Mouse (Mus musculus): ENCODE measurements around the gene Inpp5b.

Gene Inpp5b

GRCm38 (mm10) chr4:124811347-124811975 lies 69.8 kb downstream of the Inpp5b start:
- no peak for DNase-seq (ENCODE audit: low spot score)

GRCm38 (mm10) chr4:124815901-124816300 lies 74.3 kb downstream of the Inpp5b start:
- no peak for DNase-seq (ENCODE audit: low spot score)

DNA sequence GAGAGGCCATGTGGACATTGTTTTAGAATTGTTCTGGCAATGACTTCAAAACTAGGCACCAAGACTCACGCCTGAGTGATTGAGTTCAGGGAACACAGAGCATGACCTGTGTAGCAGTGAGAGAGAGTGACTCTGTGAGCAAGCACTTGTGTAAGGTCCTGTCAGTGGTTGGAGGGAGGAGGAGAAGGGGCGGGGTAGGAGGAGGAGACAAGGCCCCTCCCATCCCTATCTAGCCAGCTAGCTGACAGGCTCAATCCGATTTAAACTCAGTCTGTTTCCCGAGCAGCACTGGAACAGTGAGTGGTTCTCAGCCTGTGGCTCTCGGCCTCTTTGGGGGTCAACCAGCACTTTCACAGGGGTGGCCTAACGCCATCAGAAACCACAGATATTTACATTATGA lies 76.2 kb downstream of the Inpp5b start:
- DNase-seq (ENCODE audit: low spot score): peak; percentile 17

GRCm38 (mm10) chr4:124818832-124819231 lies 77.2 kb downstream of the Inpp5b start:
- no peak for DNase-seq (ENCODE audit: low spot score)

GRCm38 (mm10) chr4:124824967-124825366 lies 83.3 kb downstream of the Inpp5b start:
- no peak for DNase-seq (ENCODE audit: low spot score)

- DNase-seq (ENCODE audit: low spot score): no peak
These were observed 83.8 kb downstream of the Inpp5b start for GRCm38 (mm10) chr4:124825371-124825965.

DNA sequence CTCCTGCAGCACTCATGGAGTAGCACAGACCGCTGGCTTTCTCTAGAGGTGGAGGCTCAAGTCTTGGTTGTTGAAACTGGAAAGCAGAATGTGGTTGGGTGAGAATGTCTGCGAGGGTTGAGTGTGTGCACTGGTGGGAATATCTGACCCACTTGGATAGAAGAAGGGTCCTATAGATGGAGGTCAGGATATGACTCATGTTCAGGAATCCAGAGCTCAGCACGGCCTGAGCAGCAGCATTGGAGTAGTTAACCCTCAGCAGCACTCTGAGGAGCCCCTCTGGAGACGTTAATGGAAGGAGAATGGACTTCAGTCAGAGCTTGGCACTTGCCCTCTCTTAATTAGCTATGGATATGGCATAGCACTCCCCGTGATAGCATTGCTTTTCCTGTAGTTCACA lies 88.0 kb downstream of the Inpp5b start:
- DNase-seq (ENCODE audit: low spot score): no peak

DNA sequence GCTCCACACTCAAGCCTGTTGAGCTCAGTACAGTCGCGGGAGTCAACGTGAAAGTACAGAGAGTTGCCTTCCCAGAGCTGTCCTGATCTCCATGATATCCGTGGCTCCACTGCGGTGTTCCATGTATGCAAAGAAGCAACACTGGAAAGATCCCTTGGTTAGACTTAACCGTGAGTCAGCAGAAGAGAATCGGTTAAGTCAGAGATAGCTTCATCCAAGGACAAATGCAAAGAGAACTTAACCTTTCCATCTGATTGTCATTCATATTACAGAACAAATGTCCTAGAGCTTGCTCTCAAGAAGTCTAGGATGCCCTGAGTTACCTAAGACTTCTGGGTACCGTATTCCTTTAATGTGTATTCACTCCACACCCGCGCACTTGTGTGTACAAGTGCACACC lies 91.1 kb downstream of the Inpp5b start:
- DNase-seq (ENCODE audit: low spot score): no peak

GRCm38 (mm10) chr4:124838035-124838700 lies 96.5 kb downstream of the Inpp5b start:
- no peak for DNase-seq (ENCODE audit: low spot score)

DNA sequence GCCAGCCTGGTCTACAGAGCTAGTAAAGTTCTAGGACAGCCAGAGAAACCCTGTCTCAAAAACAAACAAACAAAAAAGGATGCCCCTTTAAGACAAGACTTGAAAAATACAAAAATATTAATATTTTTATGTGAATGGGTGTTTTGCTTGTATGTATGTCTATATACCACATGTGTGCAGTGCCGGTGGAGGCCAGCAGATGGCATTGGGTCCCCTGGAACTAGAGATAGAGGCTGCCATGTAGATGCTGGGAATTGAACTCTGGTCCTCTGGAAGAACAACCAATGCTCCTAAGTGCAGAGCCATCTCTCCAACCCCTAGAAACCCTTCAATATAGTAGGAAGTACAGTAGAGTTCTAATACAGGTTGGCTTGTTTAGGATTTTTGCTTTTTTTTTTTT lies 99.3 kb downstream of the Inpp5b start:
- no peak for DNase-seq (ENCODE audit: low spot score)

GRCm38 (mm10) chr4:124843493-124843892 lies 101.8 kb downstream of the Inpp5b start:
- peak; percentile 46 for DNase-seq (ENCODE audit: low spot score)

DNA sequence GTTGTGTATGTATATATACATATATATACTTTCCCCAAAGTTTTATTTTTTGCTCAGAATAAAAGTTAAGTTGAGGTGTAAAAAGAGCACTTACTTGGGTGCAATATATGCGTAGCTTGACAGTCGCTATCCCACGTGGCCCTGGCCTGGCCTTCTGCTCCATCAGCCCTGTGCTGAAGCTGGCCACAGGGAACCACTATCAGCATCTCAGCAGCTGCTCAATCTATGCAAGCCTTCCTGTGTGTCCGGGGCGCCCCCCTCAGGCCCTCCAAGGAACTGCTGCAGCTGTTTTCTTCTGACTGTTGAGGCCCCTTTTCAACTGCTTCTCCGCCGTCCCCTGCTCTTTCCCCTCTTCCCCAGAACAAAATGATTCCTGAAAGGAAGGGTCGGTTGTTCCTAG lies 105.9 kb downstream of the Inpp5b start:
- DNase-seq (ENCODE audit: low spot score): peak; percentile 75

DNA sequence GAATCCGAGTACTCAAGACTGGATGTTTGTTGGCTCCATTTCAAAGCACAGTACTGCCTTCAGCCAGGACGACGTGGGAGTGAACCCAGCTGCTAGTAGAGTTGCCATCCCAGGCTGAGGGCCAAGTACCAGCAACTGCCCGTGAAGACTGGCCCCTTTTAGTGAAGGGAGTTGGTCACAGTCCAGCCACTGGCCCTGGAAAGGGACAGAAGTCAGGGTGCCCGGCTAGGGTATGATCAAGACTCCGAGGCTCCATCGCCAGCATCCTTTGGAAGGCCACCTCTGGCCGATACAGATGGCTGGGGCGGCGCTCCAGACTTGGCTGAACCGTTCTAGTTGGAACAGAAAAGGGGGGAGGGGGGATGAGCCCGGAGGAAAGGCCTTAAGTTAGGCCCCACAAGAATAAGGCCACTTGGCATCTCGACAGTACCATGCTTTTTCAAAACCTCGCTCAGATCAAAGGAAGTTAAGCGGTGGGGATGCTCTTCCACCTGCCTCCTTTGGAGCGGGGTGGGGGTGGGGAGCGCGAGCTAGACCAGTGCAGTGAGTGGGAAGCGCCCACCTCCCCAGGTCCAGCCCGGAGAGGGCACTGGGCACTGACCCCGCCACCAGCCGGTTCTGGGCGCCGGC lies 108.1 kb downstream of the Inpp5b start:
- peak; percentile 65 for DNase-seq (ENCODE audit: low spot score)

DNA sequence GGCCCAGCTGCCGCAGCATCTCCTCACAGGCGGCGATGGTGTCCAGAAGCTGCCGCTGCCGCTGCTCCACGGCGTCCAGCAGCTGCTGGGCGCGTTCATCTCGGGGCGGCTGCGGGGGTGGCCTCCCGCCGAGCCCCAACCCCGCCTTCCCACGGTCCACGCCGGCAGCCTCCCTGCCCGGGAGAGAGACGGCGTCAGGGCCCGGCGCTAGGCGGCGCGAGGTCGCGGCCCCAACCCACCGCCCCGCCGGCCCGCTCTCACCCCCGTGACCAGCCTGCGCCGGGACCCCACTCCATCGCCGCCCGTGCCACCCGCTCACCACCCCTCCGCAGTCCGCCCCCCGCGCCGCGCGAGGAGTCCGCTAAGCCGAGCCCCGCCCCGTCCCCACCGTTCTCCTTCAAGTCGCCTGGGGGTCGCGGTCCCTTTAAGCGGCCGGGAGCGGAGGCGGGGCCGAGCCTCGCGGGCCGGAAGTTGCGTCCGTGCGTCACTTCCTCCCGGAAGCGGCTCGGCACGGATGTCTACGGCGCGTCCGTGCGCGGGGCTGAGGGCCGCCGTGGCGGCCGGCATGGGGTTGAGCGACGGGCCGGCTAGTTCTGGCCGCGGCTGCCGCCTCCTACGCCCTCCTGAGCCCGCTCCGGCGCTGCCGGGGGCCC lies 108.7 kb downstream of the Inpp5b start, which contains the start of gene Yrdc:
Gene Yrdc (plus strand): TSS at position 419 of the 653 bp plus-strand sequence.
- DNase-seq (ENCODE audit: low spot score): peak; percentile 93

All from ovary, postnatal 36 days (tissue).